Mouse (Mus musculus): ENCODE data around the gene Hck.

The Hck gene

DNA sequence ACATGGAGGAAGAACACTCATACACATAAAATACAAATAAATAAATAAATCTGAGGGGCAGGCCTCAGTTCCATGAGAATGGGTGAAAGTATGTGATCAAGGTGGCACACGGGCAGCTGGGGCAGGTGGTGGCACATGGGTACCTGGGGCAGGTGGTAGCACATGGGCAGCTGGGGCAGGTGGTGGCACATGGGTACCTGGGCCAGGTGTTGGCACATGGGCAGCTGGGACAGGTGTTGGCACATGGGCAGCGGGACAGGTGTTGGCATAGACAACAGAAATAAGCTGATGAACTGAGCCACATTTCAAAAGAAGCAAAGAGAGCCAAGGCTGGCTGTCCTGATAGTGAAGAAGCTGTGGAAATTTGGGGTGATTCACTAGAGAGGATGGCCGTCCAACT is 41.5 kb downstream of the Hck start:
- in situ Hi-C loops (cut with MseI, MboI), result loop anchor here in 1 of 2 experiments (10.0 kb wide), 1 partner anchor 235 kb away; the partner anchor contains the start of gene Mylk2

DNA sequence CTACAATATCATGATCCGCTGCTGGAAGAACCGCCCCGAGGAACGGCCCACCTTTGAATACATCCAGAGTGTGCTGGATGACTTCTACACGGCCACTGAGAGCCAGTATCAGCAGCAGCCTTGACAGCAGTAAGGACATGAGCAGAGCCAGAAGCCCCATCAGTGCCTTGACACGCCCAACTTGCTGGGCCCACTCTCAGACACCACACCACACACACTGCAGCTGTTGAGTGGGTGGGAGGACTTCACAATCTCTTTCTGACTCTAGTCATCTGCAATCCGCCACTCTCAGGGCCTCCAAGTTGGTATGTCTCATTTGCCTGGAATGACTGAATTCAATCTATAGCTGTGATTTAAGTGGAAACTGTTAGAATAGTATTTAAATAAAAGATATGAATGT is 42.8 kb downstream of the Hck start:
- in situ Hi-C loops (cut with MseI, MboI), result no loop called here

DNA sequence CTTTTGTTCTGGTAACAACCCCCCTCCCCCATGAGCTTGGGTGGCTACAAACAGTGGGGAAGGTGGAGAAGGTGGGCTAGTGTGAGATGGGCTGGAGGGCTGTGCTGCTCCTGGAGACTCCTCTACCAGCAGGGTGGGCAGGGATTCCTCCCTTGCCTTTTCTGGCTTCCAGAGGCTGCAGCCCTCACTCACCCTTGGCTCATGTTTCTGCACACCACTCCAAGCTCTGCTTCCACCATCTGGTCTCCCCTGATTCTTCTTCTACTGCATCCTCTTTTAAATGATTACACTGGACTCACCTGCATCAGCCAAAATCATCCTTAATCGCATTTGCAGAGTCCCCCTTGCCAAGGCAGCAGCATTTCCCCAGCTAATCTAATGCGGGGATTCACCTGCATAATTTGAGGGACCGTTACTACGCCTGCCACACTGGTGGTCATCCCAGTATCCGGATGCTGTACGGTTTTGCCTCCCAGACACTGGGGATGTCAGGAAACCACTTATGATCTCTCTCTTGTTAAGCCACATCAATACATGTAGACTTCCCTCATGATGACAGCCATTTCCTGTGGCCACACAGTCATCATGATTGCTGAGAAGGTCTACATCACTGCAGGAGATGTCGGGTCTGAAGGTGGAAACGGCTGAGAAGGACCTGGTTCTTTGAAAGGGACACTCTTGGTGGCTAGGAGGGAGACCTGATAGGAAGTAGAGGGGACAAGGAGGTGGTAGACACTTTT is 43.8 kb downstream of the Hck start:
- in situ Hi-C loops (cut with MseI, MboI), result no loop called here

DNA sequence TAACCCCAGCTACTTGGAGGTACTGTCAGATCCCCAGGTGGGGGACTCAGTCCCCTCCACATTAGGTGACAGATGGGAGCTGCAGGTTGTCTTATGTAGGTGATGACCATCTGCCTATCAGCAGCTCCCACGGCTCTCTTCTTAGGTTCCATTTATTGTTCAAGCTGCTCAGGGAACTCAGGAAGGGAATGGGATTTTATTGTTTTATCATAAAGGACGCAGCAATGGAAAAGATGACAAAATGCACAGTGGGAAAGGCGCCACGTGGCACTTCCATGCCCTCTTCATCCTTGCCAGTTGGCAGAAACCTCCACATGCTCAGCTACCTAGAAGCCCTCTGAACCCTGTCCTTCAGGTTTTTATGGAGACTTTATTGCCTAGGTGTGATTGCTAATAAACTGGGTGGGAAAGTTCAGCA is 44.8 kb downstream of the Hck start:
- in situ Hi-C loops (cut with MseI, MboI), result no loop called here

DNA sequence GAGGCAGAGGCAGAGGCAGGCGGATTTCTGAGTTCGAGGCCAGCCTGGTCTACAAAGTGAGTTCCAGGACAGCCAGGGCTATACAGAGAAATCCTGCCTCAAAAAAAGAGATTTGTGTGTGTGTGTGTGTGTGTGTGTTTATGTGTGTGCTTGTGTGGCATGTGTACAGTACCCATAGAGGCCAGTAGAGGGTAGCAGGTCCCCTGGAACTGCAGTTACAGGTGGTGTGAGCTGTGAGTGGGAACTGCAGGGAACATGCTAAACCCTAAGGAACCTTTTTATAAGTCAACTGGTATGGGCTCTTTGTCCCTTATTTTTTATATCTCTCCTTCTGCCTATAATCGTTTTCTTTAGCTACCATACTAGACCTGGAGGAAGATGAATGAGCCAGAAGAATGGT is 49.0 kb downstream of the Hck start:
- in situ Hi-C loops (cut with MseI, MboI), result no loop called here

DNA sequence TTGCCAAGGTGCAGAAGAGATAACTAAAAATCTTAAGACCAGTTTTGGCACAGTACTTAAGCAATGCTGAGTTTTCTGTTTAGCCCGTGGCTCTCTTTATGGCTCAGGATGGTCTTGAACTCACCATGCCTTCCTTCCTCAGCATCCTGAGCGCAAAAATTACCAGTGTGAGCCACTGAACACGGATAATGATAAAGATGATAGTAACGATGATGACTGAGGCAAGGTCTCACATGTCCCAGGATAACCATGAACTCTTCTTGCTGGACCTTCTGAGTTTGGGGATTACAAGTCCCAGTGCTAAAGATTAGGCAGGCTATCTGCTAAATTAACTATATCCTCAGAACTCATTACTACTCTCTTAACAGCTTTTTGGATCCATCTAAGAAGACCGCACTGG is 51.9 kb downstream of the Hck start:
- in situ Hi-C loops (cut with MseI, MboI), result no loop called here

DNA sequence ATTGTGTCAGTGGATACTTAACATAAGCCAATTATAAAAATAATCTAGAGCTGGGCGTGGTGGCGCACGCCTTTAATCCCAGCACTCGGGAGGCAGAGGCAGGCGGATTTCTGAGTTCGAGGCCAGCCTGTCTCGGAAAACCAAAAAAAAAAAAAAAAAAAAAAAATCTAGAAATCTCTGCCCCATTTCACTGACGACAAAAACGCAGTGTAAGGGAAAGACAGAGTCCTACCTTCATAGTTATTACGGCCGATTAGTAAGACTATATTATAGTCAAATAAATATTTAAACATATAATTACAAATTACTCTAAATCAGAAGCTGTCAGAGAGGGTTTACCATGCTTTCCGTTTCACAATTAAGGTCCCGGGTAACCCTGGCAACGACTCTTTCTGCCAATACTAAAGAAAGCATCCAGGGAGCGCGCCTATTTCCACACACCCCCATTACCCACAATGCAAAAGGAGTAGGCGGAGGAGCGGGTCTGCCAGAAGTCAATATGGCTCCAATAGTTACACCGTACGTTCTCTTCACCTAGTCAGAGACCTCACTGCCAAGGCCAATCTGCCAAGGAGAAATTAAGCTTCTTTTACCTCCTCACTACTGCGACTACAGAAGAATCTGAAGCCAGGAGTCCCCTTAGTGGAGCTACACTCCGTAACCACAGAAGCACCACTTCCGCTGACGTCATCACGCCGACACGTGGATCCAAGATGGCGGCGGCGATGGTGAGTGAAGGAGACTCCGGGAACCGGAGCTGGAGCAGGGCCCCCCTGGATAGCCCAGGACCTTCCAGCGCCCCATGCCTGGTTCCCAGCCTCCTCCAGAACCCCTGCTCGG is 52.8 kb downstream of the Hck start, which contains the start of gene Tm9sf4:
TSS of gene Tm9sf4 (plus strand) at position 460 of the 840 bp plus-strand sequence.
- in situ Hi-C loops (cut with MseI, MboI), result no loop called here

DNA sequence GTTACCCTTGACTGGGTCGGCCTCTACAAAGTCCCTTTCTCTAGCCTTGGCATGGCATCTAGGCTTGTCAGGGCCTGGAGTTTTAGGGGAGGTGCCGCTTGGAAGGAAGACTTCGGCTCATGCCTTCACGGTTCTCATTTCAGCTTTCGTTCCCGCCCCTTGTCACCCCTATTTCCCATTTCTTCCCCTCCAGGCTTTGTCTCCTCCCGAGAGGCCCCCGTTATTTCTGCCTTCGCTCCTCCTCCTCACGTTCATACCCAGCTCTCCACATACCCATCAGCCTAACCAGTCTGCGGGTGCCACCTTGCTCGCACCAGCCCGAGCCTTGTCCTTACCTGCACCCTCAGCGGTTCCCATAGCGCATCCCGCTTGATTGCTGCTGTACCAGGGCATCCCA is 53.4 kb downstream of the Hck start:
- in situ Hi-C loops (cut with MseI, MboI), result no loop called here

DNA sequence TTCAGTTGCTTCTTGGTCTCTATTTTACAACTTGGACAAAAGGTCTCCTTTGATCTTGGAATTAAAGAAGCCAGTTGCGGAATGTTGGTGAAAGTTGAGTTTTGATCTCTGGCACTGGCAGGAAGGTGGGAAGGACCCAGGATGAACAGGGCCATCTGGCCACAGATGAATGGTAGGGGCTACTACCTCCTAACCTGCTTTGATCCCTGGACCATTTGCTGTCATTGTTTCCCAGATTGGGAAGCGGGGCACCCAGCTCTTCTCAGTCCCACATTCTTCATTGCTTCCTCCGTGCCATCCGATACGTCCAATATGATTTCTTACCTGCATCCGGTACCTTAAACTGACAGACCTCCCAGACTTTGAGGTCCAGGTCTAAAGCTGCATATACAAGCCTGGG is 58.9 kb downstream of the Hck start:
- in situ Hi-C loops (cut with MseI, MboI), result no loop called here

DNA sequence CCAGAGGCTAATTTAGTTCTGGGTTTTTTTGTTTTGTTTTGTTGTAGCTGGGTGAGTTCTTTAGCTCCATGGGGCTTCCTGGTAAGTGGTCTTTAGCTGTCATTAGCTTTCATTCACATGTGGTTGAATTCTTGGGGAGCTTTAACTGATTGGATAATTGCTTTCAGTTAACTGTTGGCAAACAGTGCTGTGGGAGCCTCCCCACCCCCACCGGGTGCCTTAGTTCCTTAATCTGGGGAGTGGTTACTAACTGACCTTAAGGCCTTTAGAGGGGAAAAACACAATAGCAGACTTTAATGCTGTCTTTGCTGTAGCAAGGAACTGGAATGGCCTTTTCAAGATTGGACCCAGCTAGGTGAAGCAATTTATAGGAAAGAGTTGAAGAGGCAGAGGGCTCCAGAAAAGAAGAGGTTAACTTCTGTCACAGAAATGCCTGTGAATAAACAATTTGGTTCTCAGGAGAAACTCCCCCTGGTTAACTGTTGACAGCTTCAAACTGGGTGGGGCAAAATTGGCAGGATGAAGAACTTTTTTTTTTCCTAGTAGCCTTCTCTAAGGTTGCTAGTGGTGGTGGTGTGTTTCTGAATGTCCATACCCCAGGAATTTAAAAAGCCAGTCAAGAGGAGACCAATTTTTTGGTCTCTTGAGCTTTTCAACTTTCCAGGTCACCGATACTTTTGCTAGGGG is 60.0 kb downstream of the Hck start:
- in situ Hi-C loops (cut with MseI, MboI), result no loop called here

DNA sequence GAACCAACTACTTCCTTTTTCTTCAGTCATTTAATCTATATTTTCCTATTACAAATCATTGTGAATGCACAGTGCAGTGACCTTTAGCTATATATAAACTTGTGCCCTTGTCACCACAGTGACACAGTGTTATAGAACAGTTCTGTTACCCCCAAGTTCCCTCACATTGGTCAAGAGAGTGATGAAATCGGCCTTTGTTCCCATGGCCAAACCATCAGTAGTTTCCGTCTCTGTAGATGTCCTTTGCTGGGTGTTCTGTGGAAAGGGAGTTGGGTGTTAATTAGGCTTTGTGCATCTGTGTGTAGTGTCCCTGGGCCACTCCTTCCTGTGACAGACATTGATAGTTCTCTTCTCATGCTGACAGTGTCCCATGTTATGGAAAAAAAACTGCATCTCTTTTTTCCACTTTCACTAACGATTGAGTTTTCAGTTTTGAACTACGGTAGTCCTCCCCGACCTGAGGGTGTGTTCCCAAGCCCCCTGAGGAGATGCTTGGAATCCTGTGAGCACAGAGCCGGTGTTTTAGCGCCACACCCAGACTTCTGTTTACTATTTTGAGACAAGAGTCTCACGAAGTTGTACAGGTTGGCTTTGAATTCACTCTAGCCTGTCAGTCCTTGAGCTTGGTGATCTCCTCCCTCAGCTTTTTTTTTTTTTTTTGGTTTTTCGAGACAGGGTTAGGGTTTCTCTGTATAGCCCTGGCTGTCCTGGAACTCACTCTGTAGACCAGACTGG is 62.4 kb downstream of the Hck start:
- in situ Hi-C loops (cut with MseI, MboI), result no loop called here

DNA sequence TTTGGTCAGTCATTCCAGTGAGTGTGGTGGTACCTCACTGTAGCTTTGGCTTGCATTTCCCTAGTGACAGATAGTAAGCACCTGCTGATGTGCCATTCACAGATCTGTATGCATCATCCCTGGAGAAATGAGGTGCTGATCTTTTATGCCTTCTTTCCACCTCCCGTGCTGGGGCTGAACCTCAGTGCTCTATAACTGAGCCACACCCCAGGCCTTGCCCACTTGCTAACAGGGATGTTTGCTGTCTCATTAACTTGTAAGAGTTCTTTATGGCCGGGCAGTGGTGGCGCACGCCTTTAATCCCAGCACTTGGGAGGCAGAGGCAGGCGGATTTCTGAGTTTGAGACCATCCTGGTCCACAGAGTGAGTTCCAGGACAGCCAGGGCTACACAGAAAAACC is 63.7 kb downstream of the Hck start:
- in situ Hi-C loops (cut with MseI, MboI), result no loop called here

DNA sequence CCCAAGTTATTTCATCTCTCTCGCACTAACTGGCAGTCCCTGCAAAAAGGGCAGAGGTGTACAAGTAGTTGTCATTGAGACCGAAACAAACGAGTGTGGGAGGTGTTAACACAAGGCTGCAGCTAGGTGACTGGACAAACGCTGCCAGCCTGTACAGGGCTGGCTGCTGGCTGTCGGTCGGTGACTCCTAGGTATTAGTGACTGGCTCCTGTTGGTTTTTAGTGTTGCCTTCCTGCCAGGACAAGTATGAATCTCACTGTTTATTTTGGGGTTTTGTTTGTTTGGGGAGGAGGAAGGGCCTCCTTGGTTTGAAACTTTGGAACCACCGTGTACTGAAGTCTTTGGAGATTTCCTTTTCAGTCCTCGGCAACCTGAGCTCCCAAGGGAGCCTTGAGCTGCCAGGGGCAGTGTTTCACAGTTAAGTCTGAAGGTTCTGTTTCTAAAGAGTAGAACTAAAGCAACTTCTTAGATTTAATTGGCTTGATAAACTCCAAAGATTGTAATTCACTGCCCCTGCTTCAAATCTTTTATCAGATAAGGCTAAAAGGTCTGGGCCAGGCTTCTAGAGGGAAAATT is 67.8 kb downstream of the Hck start:
- in situ Hi-C loops (cut with MseI, MboI), result no loop called here

DNA sequence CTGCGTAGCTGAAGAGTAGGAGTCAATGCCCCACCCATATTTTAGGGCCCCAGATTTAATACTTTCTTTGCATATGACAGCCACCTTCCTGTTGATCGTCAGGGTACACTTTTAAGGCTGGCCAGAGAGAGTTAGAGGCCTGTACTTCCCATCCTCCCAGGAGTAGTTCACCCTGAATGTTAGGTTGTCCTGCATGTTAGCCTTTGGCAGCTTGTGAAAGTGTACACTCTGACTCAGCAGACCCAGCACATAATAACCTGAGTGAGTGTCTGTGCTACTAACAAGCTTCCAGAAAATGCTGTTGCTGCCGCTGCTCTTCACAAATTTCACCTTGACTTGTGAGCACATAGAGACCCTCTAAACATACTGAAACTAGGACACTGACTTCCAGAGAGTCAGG is 68.9 kb downstream of the Hck start:
- in situ Hi-C loops (cut with MseI, MboI), result no loop called here

DNA sequence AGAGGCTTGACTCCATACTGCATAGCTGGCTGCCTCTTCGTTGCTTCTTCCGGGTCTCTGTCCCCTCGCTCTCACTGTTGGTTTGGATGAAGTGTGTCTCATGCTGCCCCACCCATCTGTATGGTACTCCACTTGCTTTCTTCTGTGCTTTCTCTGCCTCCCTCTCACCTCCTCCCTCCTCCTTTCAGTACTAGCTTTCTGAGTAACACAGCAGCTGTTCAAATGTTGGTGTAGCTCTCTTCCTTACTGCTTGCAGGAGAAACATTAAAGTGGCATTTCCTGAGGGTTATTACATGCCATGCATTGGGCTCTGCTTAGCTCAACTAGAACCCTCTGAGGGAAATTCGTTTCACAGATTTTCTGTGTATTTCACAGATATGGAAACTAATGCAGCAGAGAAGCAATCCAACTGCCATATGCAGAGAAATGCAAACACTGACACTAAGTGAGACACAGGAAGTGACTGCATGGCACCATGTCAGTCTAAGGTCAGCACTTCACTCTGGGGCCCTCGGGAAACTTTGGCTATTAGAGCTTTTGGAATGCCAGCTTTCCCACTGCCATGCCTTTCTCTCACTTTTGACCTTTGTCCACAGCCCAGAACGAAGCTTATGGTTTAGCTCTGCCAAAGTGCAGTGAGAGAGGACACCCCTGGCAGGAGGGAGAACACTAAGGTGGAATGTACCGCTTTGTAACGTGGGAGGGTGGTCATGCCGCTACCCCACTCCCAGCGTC is 71.0 kb downstream of the Hck start:
- in situ Hi-C loops (cut with MseI, MboI), result no loop called here

DNA sequence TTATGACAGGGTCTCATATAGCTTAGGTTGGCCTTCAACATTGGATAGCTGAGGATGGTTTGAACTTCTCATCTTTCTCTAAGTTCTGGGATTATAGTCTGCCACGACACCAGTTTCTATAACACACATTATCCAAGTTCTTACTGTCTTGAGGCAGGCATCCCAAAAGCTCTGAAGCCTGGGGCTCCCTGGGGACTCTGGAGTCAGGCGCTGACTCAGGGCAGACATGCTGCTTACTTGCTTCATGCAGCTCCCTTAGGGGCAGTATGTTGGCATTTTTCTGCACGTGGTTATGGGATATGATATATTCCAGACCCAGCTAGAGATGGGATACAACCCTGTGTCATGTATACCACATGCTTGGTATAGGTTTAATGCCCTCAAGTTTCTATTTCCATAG is 71.7 kb downstream of the Hck start:
- in situ Hi-C loops (cut with MseI, MboI), result no loop called here

DNA sequence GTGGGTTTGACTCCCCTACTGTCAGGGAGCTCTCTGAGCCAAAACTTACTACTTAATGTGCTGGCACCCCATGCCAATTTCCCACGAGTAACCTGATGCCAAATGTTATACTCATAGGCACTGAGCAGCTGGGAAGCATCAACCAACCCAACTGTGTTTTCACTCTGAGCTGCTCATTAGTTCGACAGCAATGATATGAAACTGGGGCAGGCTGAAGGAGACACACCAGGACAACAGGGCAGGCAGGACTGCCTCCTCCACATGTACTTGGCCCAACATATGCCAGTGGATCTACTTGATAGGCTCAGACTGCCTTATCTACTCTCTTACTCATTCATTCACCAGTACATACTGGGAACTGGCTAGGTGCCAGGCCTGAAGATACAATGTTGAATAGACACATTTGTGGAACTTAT is 77.9 kb downstream of the Hck start:
- in situ Hi-C loops (cut with MseI, MboI), result no loop called here

DNA sequence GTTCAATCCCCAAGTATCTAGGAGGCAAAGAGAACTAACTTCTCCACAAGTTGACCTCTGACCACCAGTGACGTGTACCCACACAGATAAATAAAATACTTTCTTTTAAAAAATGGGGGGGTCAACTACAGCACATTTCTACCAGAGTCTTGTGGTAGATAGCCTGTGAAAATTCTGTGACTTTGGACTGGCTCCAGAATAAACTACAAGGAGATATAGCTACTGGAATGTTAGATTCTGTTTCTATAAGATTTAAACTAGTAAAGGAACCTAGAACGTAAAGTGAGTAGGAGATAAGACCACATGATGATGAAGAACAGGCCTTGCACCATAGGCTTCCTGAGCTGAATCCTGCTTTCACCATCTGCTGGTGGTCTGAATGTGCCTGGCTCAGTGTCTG is 79.6 kb downstream of the Hck start:
- in situ Hi-C loops (cut with MseI, MboI), result no loop called here

DNA sequence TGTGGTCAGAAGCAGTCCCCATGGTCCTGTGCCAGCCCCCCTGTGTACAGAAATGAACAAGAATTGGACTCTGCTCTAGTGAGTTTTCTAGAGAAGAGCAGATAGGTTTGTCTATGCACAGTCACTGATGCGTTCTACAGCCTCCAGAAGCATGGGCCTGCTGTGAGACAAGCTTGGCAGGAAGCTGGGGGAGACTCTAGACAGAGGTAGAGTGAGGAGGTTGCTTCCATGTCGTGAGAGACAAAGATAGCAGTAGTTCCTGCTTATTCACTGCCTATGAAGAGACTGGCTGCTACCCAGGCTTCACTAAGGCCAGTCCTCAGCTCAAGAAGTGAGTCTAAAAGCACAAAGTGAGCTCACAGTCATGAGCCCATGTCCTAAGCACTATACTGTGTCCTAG is 83.0 kb downstream of the Hck start:
- in situ Hi-C loops (cut with MseI, MboI), result no loop called here

DNA sequence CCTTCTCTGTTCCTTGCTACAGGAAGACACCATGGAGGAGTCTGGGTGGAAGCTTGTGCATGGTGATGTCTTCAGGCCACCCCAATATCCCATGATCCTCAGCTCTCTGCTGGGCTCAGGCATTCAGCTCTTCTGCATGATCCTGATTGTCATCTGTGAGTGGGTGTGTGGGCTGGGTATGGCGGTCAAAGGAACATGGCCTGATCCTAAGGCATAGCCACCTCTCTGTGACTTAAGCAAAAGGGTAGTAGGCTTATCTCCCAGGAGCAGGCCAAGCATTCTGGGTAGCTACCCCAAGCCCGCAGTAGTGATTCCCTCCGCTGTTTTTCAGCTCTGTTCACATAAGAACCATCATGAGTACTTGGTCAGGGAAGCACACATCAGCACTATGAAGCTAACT is 86.0 kb downstream of the Hck start:
- in situ Hi-C loops (cut with MseI, MboI), result no loop called here

DNA sequence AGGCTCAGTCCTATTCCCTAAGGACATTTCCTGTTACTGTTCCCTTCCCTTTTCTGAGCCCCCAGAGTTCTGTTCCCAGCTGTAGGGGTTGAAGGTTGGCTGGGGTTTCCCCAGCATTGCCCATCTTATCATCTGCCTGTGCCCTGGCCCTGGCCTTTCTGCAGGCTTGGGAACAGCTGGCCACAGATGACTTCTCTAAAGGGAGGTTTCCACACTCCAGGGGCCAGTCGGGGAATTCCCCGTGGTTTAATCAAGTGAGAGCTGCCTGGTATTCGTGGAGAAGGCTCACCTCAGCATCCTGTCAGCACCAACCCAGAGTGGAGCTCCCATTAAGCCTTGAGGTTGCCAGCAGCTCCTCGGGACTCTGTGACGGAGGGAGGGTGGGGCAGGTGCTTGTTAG is 90.2 kb downstream of the Hck start:
- in situ Hi-C loops (cut with MseI, MboI), result no loop called here

All from mouse trophoblast stem cell (cell line).